Mouse (Mus musculus) MEL (cell line): Measurements from ENCODE around the gene Itpr1.

ENCODE experiments used
- CTCF ChIP-seq, 3 experiments: IDR thresholded peaks in 2 of 3; conservative IDR thresholded peaks in 1 of 3; 2 replicates each; pipeline ENCODE4 v1.5.1; 2011 to 2012; ENCODE audit warnings: low read length in 3 of 3, low read depth in 2 of 3, mild to moderate bottlenecking in 2 of 3, improper control_type of control experiment in 1 of 3, inconsistent platforms in 1 of 3, mixed read lengths in 1 of 3, moderate library complexity in 1 of 3; ENCODE audit not compliant: control insufficient read depth in 1 of 3, insufficient read depth in 1 of 3, poor library complexity in 1 of 3, severe bottlenecking in 1 of 3
- E2F4 ChIP-seq: IDR thresholded peaks from 2 replicates; pipeline ENCODE4 v1.6.1; 2011; ENCODE audit warnings: low read depth, low read length, improper control_type of control experiment, borderline replicate concordance
- ETS1 ChIP-seq: IDR thresholded peaks from 2 replicates; pipeline ENCODE4 v1.6.1; 2012; ENCODE audit warnings: low read depth, mild to moderate bottlenecking, inconsistent platforms, low read length, improper control_type of control experiment, moderate library complexity
- HCFC1 ChIP-seq: IDR thresholded peaks from 2 replicates; pipeline ENCODE4 v1.6.1; 2012; ENCODE audit warnings: low read depth, mild to moderate bottlenecking, inconsistent platforms, low read length, improper control_type of control experiment, moderate library complexity
- POLR2A ChIP-seq, 2 experiments: IDR thresholded peaks; 2 replicates each; pipeline ENCODE4 v1.6.1; 2011 to 2012; ENCODE audit warnings: low read length in 2 of 2, mild to moderate bottlenecking in 2 of 2, control low read depth in 1 of 2, improper control_type of control experiment in 1 of 2, low read depth in 1 of 2, moderate library complexity in 1 of 2; ENCODE audit not compliant: control insufficient read depth in 1 of 2, insufficient read depth in 1 of 2, poor library complexity in 1 of 2
- SMC3 ChIP-seq: IDR thresholded peaks from 2 replicates; pipeline ENCODE4 v1.6.1; 2011; ENCODE audit warnings: low read depth, low read length, improper control_type of control experiment
- TBP ChIP-seq: IDR thresholded peaks from 2 replicates; pipeline ENCODE4 v1.8.0; 2011; ENCODE audit warnings: low read depth, low read length, improper control_type of control experiment
- ZC3H11A ChIP-seq: IDR thresholded peaks from 2 replicates; pipeline ENCODE4 v1.6.1; 2012; ENCODE audit warnings: low read depth, mild to moderate bottlenecking, inconsistent platforms, low read length, improper control_type of control experiment
- ZNF384 ChIP-seq: IDR thresholded peaks from 2 replicates; pipeline ENCODE4 v1.6.1; 2012; ENCODE audit warnings: low read depth, mild to moderate bottlenecking, inconsistent platforms, low read length, improper control_type of control experiment

DNA sequence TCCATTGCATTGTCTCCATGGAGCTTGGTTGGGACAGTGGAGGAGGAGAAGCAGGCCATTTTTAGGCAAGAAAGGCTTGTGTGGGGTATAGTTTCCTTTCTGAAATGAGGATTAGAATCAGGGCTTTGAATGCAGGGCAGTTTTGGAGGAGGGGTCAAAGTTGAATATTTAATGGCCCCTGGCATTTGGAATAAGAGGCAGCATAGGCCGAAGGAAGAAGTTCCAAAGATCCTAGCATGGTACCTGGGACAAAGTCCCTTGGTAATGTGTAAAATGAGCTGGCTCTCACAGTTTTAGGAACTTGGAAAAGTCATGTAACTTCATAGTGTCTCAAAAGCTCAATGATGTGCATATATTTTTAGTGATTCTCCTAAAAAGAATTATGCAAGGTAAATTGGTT, 27.1 kb downstream of the Itpr1 start:
- TF ChIP-seq HCFC1 (no peak), POLR2A (IDR thresholded peaks at IDR 0.05; ENCODE audit: control insufficient read depth in 1 of 2, insufficient read depth in 1 of 2, low read depth in 1 of 2, low read length in 2 of 2, poor library complexity in 1 of 2) (no peak), ZC3H11A (no peak), CTCF (IDR thresholded peaks at IDR 0.05 in 2 of 3, conservative IDR thresholded peaks at IDR 0.05 in 1 of 3; ENCODE audit: control insufficient read depth in 1 of 3, insufficient read depth in 1 of 3, low read depth in 2 of 3, low read length in 3 of 3, poor library complexity in 1 of 3, severe bottlenecking in 1 of 3) (no peak), E2F4 (no peak), SMC3 (no peak), ZNF384 (no peak), ETS1 (no peak), TBP (no peak)
